Mouse (Mus musculus): ENCODE results near the gene Itgb3. TPM values are rescaled to one million over a fixed set of nuclear protein-coding genes. Genes with fewer than 3 reads are reported as not detected.

The Itgb3 gene
- polyA plus RNA-seq (2012; rRNA removed): 9.3 and 10.5 TPM in 2 replicates

DNA sequence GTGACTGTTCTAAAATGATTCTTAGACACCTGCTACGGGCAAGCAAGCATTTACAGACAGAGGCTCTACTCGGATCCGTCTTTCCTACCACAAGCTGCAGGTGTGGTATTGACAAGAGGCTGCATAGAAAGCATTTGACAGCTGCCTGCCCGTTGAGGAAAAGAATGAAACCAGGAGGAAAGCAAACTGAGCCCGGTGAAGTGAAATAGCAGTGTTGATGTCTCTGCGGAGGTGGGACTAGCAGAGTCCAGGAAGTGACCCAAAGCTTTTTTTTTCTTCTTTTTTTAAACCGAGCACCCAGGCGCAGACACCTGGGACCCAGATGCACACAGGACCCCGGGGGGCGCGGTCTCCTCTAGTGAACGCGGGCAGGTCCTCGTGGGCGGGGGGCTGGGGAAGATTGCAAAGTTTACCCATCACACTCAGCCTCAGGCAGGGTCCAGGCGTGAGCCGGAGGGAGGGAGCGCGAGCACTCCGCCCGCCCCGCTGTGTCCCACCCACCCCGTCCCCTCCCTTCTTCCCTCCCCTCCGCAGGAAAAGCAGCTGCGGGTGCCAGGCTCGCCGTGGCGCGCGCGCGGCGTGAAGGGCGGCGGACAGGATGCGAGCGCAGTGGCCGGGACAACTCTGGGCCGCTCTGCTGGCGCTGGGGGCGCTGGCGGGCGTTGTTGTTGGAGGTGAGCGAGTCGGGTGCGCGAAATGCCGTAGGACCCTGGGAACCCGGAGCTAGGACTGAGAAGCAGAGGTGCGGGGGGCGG lies at the start of gene Itgb3:
Gene Itgb3, plus strand, starts transcription at position 510 of the 755 bp plus-strand sequence.

DNA sequence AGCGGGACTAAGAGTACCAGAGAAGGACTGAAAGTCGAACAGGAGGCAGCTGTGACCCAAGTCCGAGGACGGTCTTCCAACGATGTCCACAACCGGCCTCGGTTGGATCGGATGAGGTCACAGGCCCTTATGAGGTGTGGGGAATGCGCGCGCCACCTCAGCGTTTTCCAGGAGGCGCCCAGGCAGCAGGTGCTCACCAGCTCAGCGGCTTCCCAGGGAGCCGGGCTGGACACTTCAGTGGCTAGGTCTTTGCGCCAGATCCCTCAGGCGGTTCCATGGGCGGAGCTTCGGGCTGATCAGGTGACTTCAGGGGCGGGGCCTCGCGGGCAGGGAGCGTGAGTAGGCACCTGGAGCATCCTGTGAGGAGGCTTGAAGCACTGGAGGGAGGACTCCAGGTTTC lies 77.7 kb downstream of the Itgb3 start, which contains the start of gene Gm11639:
Gene Gm11639, plus strand, starts transcription at position 160 of the 400 bp plus-strand sequence.

Other genes with a start within 250 kb of the Itgb3 start
- 112 and 120 TPM in 2 replicates for gene Kansl1, start 139.1 kb upstream of the Itgb3 start, polyA plus RNA-seq (2012; rRNA removed)
- gene Cdc27, start 57.4 kb upstream of the Itgb3 start, polyA plus RNA-seq (2012; rRNA removed): 2.2 and 2.8 TPM in 2 replicates
- gene Myl4, start 57.3 kb upstream of the Itgb3 start, polyA plus RNA-seq (2012; rRNA removed): 2.8 and 5.2 TPM in 2 replicates
- gene Gm11639, start 77.7 kb downstream of the Itgb3 start, polyA plus RNA-seq (2012; rRNA removed): not detected in 2 replicates

Measured in colon, adult 2 months (tissue).